Mouse (Mus musculus): ENCODE measurements around the gene Plekha5. TPM values are rescaled to one million over a fixed set of nuclear protein-coding genes. Genes with fewer than 3 reads are reported as not detected.

The Plekha5 gene
- polyA plus RNA-seq, 1 experiment from 2014 or later = 54.2 TPM

DNA sequence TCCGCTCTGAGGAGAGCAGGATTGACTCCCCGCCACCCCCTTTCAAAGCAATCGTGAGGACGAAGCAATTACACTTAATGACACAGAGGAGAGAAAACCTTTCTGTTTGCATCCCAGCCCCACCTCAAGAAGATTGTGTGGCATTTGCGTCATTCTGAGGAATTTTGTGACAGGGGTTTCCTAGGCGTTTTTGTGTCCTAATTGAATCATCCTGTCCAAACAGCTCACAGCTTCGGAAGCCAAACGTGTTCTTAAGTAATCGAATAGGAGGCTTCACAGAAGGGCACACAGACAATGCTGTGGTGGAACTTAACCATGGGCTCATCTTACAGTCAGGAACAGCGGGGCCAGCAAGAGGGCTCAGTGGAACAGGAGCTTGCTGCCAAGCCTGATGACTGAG lies 182.7 kb downstream of the Plekha5 start:
- peaks cover 8% of the 10 kb centered on the region for H3K4me1 ChIP-seq
- ATAC-seq (ENCODE audit: insufficient number of reproducible peaks, insufficient read depth, low FRiP score, low TSS enrichment) = no peak
- H3K27me3 ChIP-seq = no peaks in the 10 kb centered on the region
- H3K4me2 ChIP-seq (replicated peaks) = no peak overlapping the region
- H3K4me3 ChIP-seq = no peak overlapping the region
- no peaks in the 10 kb centered on the region for H3K36me3 ChIP-seq
- no peak overlapping the region for H3K9ac ChIP-seq
- WGBS = 20% methylated on average over 10 of the region's 10 CpGs
- H3K9me3 ChIP-seq = no peaks in the 10 kb centered on the region
- peak overlapping the region; percentile 2; the same call in 1 of the 2 replicates for H3K27ac ChIP-seq

- H3K4me2 ChIP-seq (replicated peaks) = no peak overlapping the region
- no peaks in the 10 kb centered on the region for H3K36me3 ChIP-seq
- no peak overlapping the region for H3K9ac ChIP-seq
- H3K4me1 ChIP-seq = peaks cover 8% of the 10 kb centered on the region
- no peaks in the 10 kb centered on the region for H3K9me3 ChIP-seq
- no peak overlapping the region for H3K27ac ChIP-seq
- no peaks in the 10 kb centered on the region for H3K27me3 ChIP-seq
- H3K4me3 ChIP-seq = no peak overlapping the region
- ATAC-seq (ENCODE audit: insufficient number of reproducible peaks, insufficient read depth, low FRiP score, low TSS enrichment) = no peak
- WGBS = 89% methylated on average over 6 of the region's 6 CpGs
These were observed 184.8 kb downstream of the Plekha5 start for GRCm38 (mm10) chr6:140608666-140609065.

GRCm38 (mm10) chr6:140609533-140609932 lies 185.7 kb downstream of the Plekha5 start:
- no peak for ATAC-seq (ENCODE audit: insufficient number of reproducible peaks, insufficient read depth, low FRiP score, low TSS enrichment)
- 85% methylated on average over 4 of the region's 4 CpGs for WGBS

GRCm38 (mm10) chr6:140610117-140610516 lies 186.3 kb downstream of the Plekha5 start:
- no peak for ATAC-seq (ENCODE audit: insufficient number of reproducible peaks, insufficient read depth, low FRiP score, low TSS enrichment)
- no peaks in the 10 kb centered on the region for H3K27me3 ChIP-seq
- no peak overlapping the region for H3K9ac ChIP-seq
- H3K4me2 ChIP-seq (replicated peaks) = no peak overlapping the region
- H3K36me3 ChIP-seq = no peaks in the 10 kb centered on the region
- H3K4me1 ChIP-seq = peaks cover 8% of the 10 kb centered on the region
- no peak overlapping the region for H3K27ac ChIP-seq
- H3K4me3 ChIP-seq = no peak overlapping the region
- 88% methylated on average over 5 of the region's 5 CpGs for WGBS
- H3K9me3 ChIP-seq = no peaks in the 10 kb centered on the region

More at GRCm38 (mm10) chr6:140609533-140609932, 185.7 kb downstream of the Plekha5 start:
- Histone ChIP-seq H3K27ac (no peak overlapping the region), H3K36me3 (no peaks in the 10 kb centered on the region), H3K4me3 (no peak overlapping the region), H3K9me3 (no peaks in the 10 kb centered on the region), H3K4me2 (replicated peaks) (no peak overlapping the region), H3K27me3 (no peaks in the 10 kb centered on the region), H3K9ac (no peak overlapping the region), H3K4me1 (peaks cover 8% of the 10 kb centered on the region)

- no peak for ATAC-seq (ENCODE audit: insufficient number of reproducible peaks, insufficient read depth, low FRiP score, low TSS enrichment)
- H3K27ac ChIP-seq = no peak overlapping the region
These were observed 187.4 kb downstream of the Plekha5 start for GRCm38 (mm10) chr6:140611282-140611681.

DNA sequence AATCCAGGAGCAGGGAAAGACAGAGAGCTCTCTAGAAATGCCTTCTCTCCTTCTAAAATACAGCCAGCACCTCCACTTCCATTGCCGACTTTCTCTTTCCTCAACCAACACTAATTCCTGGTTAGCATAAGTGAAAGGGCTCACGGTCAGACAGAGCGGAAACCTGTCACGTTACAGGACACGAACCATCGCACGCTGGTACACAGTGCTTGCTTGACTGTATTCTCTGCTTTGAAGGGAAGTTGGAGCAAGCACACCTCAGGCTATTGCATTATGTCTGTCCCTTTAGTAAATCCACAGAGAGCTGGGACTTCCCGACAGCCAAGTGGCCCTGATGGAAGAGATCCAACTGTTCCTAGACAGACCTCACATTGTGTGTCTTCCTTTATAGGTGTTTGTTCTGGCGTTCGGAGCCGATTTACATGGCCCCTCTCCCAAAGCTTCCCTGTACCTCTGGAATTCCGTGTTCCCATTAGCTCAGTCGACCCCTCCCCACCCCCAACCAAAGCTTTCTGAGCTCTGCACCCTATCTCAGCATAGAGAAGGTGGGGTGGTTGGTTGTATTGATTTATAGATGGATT lies 188.1 kb downstream of the Plekha5 start:
- Histone ChIP-seq H3K4me2 (replicated peaks) (no peak overlapping the region), H3K27me3 (no peaks in the 10 kb centered on the region), H3K9ac (no peak overlapping the region), H3K27ac (no peak overlapping the region), H3K9me3 (no peaks in the 10 kb centered on the region), H3K36me3 (no peaks in the 10 kb centered on the region), H3K4me3 (no peak overlapping the region), H3K4me1 (no peaks in the 10 kb centered on the region)
- 70% methylated on average over 13 of the region's 13 CpGs for WGBS
- ATAC-seq (ENCODE audit: insufficient number of reproducible peaks, insufficient read depth, low FRiP score, low TSS enrichment) = no peak

More at GRCm38 (mm10) chr6:140611282-140611681, 187.4 kb downstream of the Plekha5 start:
- H3K4me3 ChIP-seq = no peak overlapping the region
- H3K27me3 ChIP-seq = no peaks in the 10 kb centered on the region
- peaks cover 6% of the 10 kb centered on the region for H3K4me1 ChIP-seq
- WGBS = 61% methylated on average over 4 of the region's 4 CpGs
- H3K9me3 ChIP-seq = no peaks in the 10 kb centered on the region
- no peak overlapping the region for H3K9ac ChIP-seq
- no peak overlapping the region for H3K4me2 ChIP-seq (replicated peaks)
- H3K36me3 ChIP-seq = no peaks in the 10 kb centered on the region

GRCm38 (mm10) chr6:140613822-140614221 lies 190.0 kb downstream of the Plekha5 start:
- Histone ChIP-seq H3K4me3 (no peak overlapping the region), H3K9me3 (no peaks in the 10 kb centered on the region), H3K4me2 (replicated peaks) (no peak overlapping the region), H3K9ac (no peak overlapping the region), H3K27me3 (no peaks in the 10 kb centered on the region), H3K36me3 (no peaks in the 10 kb centered on the region), H3K27ac (no peak overlapping the region), H3K4me1 (no peaks in the 10 kb centered on the region)
- 76% methylated on average over 3 of the region's 3 CpGs for WGBS
- no peak for ATAC-seq (ENCODE audit: insufficient number of reproducible peaks, insufficient read depth, low FRiP score, low TSS enrichment)

GRCm38 (mm10) chr6:140614711-140615110 lies 190.9 kb downstream of the Plekha5 start:
- H3K4me1 ChIP-seq = no peaks in the 10 kb centered on the region
- no peak overlapping the region for H3K27ac ChIP-seq
- H3K4me3 ChIP-seq = no peak overlapping the region
- no peaks in the 10 kb centered on the region for H3K9me3 ChIP-seq
- no peaks in the 10 kb centered on the region for H3K27me3 ChIP-seq
- no peaks in the 10 kb centered on the region for H3K36me3 ChIP-seq
- no peak for ATAC-seq (ENCODE audit: insufficient number of reproducible peaks, insufficient read depth, low FRiP score, low TSS enrichment)
- no peak overlapping the region for H3K9ac ChIP-seq
- H3K4me2 ChIP-seq (replicated peaks) = no peak overlapping the region
- 93% methylated on average over 11 of the region's 11 CpGs for WGBS

DNA sequence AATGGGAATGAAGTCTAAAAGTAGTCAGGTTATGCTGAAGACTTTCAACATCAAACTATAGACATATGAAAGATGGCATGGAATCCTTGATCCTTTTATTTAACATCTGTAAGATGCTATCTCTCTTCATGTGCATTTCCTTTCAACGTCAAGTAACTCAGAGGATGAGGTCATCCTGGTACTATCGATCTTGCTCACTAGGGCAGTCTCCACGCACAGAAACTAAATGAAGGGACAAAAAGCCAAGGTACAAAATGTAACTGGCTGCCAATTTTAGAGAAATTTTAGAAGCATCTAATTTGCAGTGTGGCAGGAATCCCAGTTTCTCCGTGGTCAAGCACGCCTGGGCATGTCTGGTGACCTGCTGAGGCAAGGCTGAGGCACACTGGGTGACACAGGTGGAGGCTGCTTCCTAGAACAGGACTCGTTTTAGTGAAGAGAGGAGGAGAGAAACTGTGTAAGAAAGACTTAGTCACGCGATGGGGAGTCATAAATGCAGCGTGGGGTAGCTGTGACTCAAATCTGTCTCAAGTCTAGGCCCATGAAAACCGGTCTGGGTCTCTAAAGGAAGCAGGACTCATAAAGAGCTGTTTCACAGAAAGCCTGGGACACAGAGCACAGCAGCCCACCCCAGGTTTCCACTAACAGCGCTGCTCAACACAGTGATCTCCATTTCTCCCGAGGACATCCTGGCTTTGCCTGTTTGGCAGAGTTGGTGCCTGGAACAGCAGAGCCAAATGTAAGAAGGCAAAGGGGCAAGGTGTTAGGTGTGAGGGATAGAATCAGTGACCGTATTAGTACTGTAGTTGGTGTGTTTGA lies 196.9 kb downstream of the Plekha5 start:
- H3K9ac ChIP-seq = no peak overlapping the region
- H3K36me3 ChIP-seq = no peaks in the 10 kb centered on the region
- no peak for ATAC-seq (ENCODE audit: insufficient number of reproducible peaks, insufficient read depth, low FRiP score, low TSS enrichment)
- 59% methylated on average over 13 of the region's 13 CpGs for WGBS
- H3K27me3 ChIP-seq = no peaks in the 10 kb centered on the region
- H3K27ac ChIP-seq = no peak overlapping the region
- no peak overlapping the region for H3K4me3 ChIP-seq
- peaks cover 8% of the 10 kb centered on the region for H3K4me1 ChIP-seq
- H3K9me3 ChIP-seq = no peaks in the 10 kb centered on the region
- H3K4me2 ChIP-seq (replicated peaks) = no peak overlapping the region

GRCm38 (mm10) chr6:140621622-140622021 lies 197.8 kb downstream of the Plekha5 start:
- no peaks in the 10 kb centered on the region for H3K27me3 ChIP-seq
- no peak overlapping the region for H3K4me2 ChIP-seq (replicated peaks)
- no peak overlapping the region for H3K27ac ChIP-seq
- 94% methylated on average over 1 of the region's 1 CpGs for WGBS
- H3K4me3 ChIP-seq = no peak overlapping the region
- peaks cover 17% of the 10 kb centered on the region for H3K4me1 ChIP-seq
- no peaks in the 10 kb centered on the region for H3K9me3 ChIP-seq
- no peak overlapping the region for H3K9ac ChIP-seq
- no peak for ATAC-seq (ENCODE audit: insufficient number of reproducible peaks, insufficient read depth, low FRiP score, low TSS enrichment)
- no peaks in the 10 kb centered on the region for H3K36me3 ChIP-seq

GRCm38 (mm10) chr6:140622391-140623225 lies 198.8 kb downstream of the Plekha5 start, which contains the start of gene Aebp2:
Aebp2 (plus strand) TSS chr6:140622663.
- Histone ChIP-seq H3K9me3 (no peaks in the 10 kb centered on the region), H3K4me2 (replicated peaks) (peak within 1 kb of the TSS; percentile 79), H3K4me3 (peak within 1 kb of the TSS; percentile 94), H3K36me3 (no peaks in the 10 kb centered on the region), H3K9ac (peak within 1 kb of the TSS; percentile 95), H3K4me1 (peaks cover 21% of the 10 kb centered on the region), H3K27me3 (no peaks in the 10 kb centered on the region), H3K27ac (peak within 1 kb of the TSS; percentile 95)
- WGBS = 42% methylated on average over 30 of the region's 30 CpGs
- no peak for ATAC-seq (ENCODE audit: insufficient number of reproducible peaks, insufficient read depth, low FRiP score, low TSS enrichment)
